Mouse (Mus musculus): Measurements from ENCODE around the gene Pik3ip1. TPM values are rescaled to one million over a fixed set of nuclear protein-coding genes. Genes with fewer than 3 reads are reported as not detected.
A peak's percentile ranks its signal among the peaks of the same experiment; 100 is the strongest.

Pik3ip1 gene
- polyA plus RNA-seq, 1 experiment from 2014 or later, result 14.8 TPM

GRCm38 (mm10) chr11:3379427-3379826, 49.2 kb downstream of the Pik3ip1 start:
- H3K27me3 ChIP-seq (ENCODE audit: insufficient read depth, low read length), result no peaks in the 10 kb centered on the region
- no peak for ATAC-seq (replicated peaks; ENCODE audit: low FRiP score, low read depth)
- no peak overlapping the region for H3K4me2 ChIP-seq (ENCODE audit: low read length)
- TF ChIP-seq CTCF (IDR thresholded peaks at IDR 0.05; ENCODE audit: low read depth), result no peak
- 76% methylated on average over 4 of the region's 4 CpGs for WGBS
- H3K4me3 ChIP-seq (replicated peaks; ENCODE audit: low read depth, low read length), result no peak overlapping the region
- no peak overlapping the region for H3K27ac ChIP-seq
- no peak for DNase-seq (ENCODE audit: low spot score)
- no peaks in the 10 kb centered on the region for H3K9me3 ChIP-seq (replicated peaks; ENCODE audit: low read length)
- H3K4me1 ChIP-seq (replicated peaks; ENCODE audit: insufficient read depth, low read length), result 0 out of 2 replicates have a peak, but pooled peaks cover 2% of the 10 kb centered on the region
- 0 out of 2 replicates have a peak, but pooled peaks cover 3% of the 10 kb centered on the region for H3K36me3 ChIP-seq (ENCODE audit: insufficient read depth, low read length)
- no peak overlapping the region for H3K9ac ChIP-seq (ENCODE audit: low read depth, low read length)

GRCm38 (mm10) chr11:3381148-3381814, 51.1 kb downstream of the Pik3ip1 start:
- H3K4me2 ChIP-seq (ENCODE audit: low read length), result no peak overlapping the region
- H3K4me3 ChIP-seq (replicated peaks; ENCODE audit: low read depth, low read length), result no peak overlapping the region
- DNase-seq (ENCODE audit: low spot score) (no peak), ATAC-seq (replicated peaks; ENCODE audit: low FRiP score, low read depth) (no peak)
- no peak overlapping the region for H3K27ac ChIP-seq
- 90% methylated on average over 6 of the region's 6 CpGs for WGBS
- 0 out of 2 replicates have a peak, but pooled peaks cover 3% of the 10 kb centered on the region for H3K36me3 ChIP-seq (ENCODE audit: insufficient read depth, low read length)
- TF ChIP-seq CTCF (IDR thresholded peaks at IDR 0.05; ENCODE audit: low read depth), result no peak
- H3K9me3 ChIP-seq (replicated peaks; ENCODE audit: low read length), result no peaks in the 10 kb centered on the region
- H3K27me3 ChIP-seq (ENCODE audit: insufficient read depth, low read length), result no peaks in the 10 kb centered on the region
- H3K9ac ChIP-seq (ENCODE audit: low read depth, low read length), result no peak overlapping the region
- H3K4me1 ChIP-seq (replicated peaks; ENCODE audit: insufficient read depth, low read length), result no peaks in the 10 kb centered on the region

- DNase-seq (ENCODE audit: low spot score) (no peak), ATAC-seq (replicated peaks; ENCODE audit: low FRiP score, low read depth) (no peak)
- no peaks in the 10 kb centered on the region for H3K27me3 ChIP-seq (ENCODE audit: insufficient read depth, low read length)
- no peaks in the 10 kb centered on the region for H3K9me3 ChIP-seq (replicated peaks; ENCODE audit: low read length)
- 83% methylated on average over 5 of the region's 5 CpGs for WGBS
- H3K27ac ChIP-seq, result no peak overlapping the region
- H3K4me3 ChIP-seq (replicated peaks; ENCODE audit: low read depth, low read length), result no peak overlapping the region
- TF ChIP-seq CTCF (IDR thresholded peaks at IDR 0.05; ENCODE audit: low read depth), result peak; percentile 14; the same call in 1 of the 2 replicates
- H3K4me2 ChIP-seq (ENCODE audit: low read length), result no peak overlapping the region
- H3K9ac ChIP-seq (ENCODE audit: low read depth, low read length), result no peak overlapping the region
- H3K4me1 ChIP-seq (replicated peaks; ENCODE audit: insufficient read depth, low read length), result no peaks in the 10 kb centered on the region
- H3K36me3 ChIP-seq (ENCODE audit: insufficient read depth, low read length), result 0 out of 2 replicates have a peak, but pooled peaks cover 3% of the 10 kb centered on the region
These were observed 52.7 kb downstream of the Pik3ip1 start for GRCm38 (mm10) chr11:3382602-3383594.

- H3K9ac ChIP-seq (ENCODE audit: low read depth, low read length), result no peak overlapping the region
- no peaks in the 10 kb centered on the region for H3K36me3 ChIP-seq (ENCODE audit: insufficient read depth, low read length)
- TF ChIP-seq CTCF (IDR thresholded peaks at IDR 0.05; ENCODE audit: low read depth), result peak; percentile 99
- no peaks in the 10 kb centered on the region for H3K27me3 ChIP-seq (ENCODE audit: insufficient read depth, low read length)
- H3K9me3 ChIP-seq (replicated peaks; ENCODE audit: low read length), result no peaks in the 10 kb centered on the region
- no peak overlapping the region for H3K4me2 ChIP-seq (ENCODE audit: low read length)
- ATAC-seq (replicated peaks; ENCODE audit: low FRiP score, low read depth) (peak; percentile 86), DNase-seq (ENCODE audit: low spot score) (peak; percentile 88)
- H3K4me3 ChIP-seq (replicated peaks; ENCODE audit: low read depth, low read length), result no peak overlapping the region
- 26% methylated on average over 4 of the region's 4 CpGs for WGBS
- H3K4me1 ChIP-seq (replicated peaks; ENCODE audit: insufficient read depth, low read length), result no peaks in the 10 kb centered on the region
- H3K27ac ChIP-seq, result no peak overlapping the region
These were observed 56.8 kb downstream of the Pik3ip1 start for GRCm38 (mm10) chr11:3386941-3387368.

GRCm38 (mm10) chr11:3387482-3388196, 57.4 kb downstream of the Pik3ip1 start:
- no peaks in the 10 kb centered on the region for H3K4me1 ChIP-seq (replicated peaks; ENCODE audit: insufficient read depth, low read length)
- no peak overlapping the region for H3K4me3 ChIP-seq (replicated peaks; ENCODE audit: low read depth, low read length)
- H3K36me3 ChIP-seq (ENCODE audit: insufficient read depth, low read length), result no peaks in the 10 kb centered on the region
- no peak overlapping the region for H3K27ac ChIP-seq
- H3K9me3 ChIP-seq (replicated peaks; ENCODE audit: low read length), result no peaks in the 10 kb centered on the region
- ATAC-seq (replicated peaks; ENCODE audit: low FRiP score, low read depth) (no peak), DNase-seq (ENCODE audit: low spot score) (no peak)
- WGBS, result 83% methylated on average over 6 of the region's 6 CpGs
- H3K4me2 ChIP-seq (ENCODE audit: low read length), result no peak overlapping the region
- H3K9ac ChIP-seq (ENCODE audit: low read depth, low read length), result no peak overlapping the region
- TF ChIP-seq CTCF (IDR thresholded peaks at IDR 0.05; ENCODE audit: low read depth), result no peak
- H3K27me3 ChIP-seq (ENCODE audit: insufficient read depth, low read length), result no peaks in the 10 kb centered on the region

- no peak for DNase-seq (ENCODE audit: low spot score)
- H3K36me3 ChIP-seq (ENCODE audit: insufficient read depth, low read length), result no peaks in the 10 kb centered on the region
- no peaks in the 10 kb centered on the region for H3K27me3 ChIP-seq (ENCODE audit: insufficient read depth, low read length)
- 71% methylated on average over 5 of the region's 5 CpGs for WGBS
- H3K4me1 ChIP-seq (replicated peaks; ENCODE audit: insufficient read depth, low read length), result no peaks in the 10 kb centered on the region
- no peak overlapping the region for H3K4me3 ChIP-seq (replicated peaks; ENCODE audit: low read depth, low read length)
- no peaks in the 10 kb centered on the region for H3K9me3 ChIP-seq (replicated peaks; ENCODE audit: low read length)
- no peak overlapping the region for H3K4me2 ChIP-seq (ENCODE audit: low read length)
- no peak for TF ChIP-seq CTCF (IDR thresholded peaks at IDR 0.05; ENCODE audit: low read depth)
- no peak for ATAC-seq (replicated peaks; ENCODE audit: low FRiP score, low read depth)
- no peak overlapping the region for H3K9ac ChIP-seq (ENCODE audit: low read depth, low read length)
- no peak overlapping the region for H3K27ac ChIP-seq
These were observed 59.8 kb downstream of the Pik3ip1 start for GRCm38 (mm10) chr11:3389996-3390395.
